Mouse (Mus musculus) heart, embryonic 12.5 days (tissue): ENCODE data around the gene Tmem18. TPM values are rescaled to one million over a fixed set of nuclear protein-coding genes. Genes with fewer than 3 reads are reported as not detected.
A peak's percentile ranks its signal among the peaks of the same experiment; 100 is the strongest.

Experiments
- ATAC-seq: fragments of 200-750 bp; cut with Nextera tagmentation; 2 replicates; pipeline ENCODE4 v1.8.0; 2017; ENCODE audit warnings: moderate TSS enrichment, moderate library complexity; ENCODE audit not compliant: insufficient number of reproducible peaks, low FRiP score
- H3K27ac ChIP-seq: fragments of 300-500 bp; sonication (generic); 2 replicates; pipeline ENCODE4 v1.5.1; 2016; ENCODE audit warnings: mild to moderate bottlenecking, moderate library complexity; ENCODE audit not compliant: poor library complexity, severe bottlenecking
- H3K27me3 ChIP-seq: fragments of 300-500 bp; sonication (generic); replicated peaks from 2 replicates; pipeline ENCODE4 v1.6.1; 2016; ENCODE audit warnings: mild to moderate bottlenecking, moderate library complexity
- H3K36me3 ChIP-seq: fragments of 300-500 bp; sonication (generic); 2 replicates; pipeline ENCODE4 v1.6.1; 2016; ENCODE audit warnings: mild to moderate bottlenecking, moderate library complexity
- H3K4me1 ChIP-seq: fragments of 300-500 bp; sonication (generic); replicated peaks from 2 replicates; pipeline ENCODE4 v1.6.1; 2016; ENCODE audit warnings: mild to moderate bottlenecking
- H3K4me2 ChIP-seq: fragments of 300-500 bp; sonication (generic); 2 replicates; pipeline ENCODE4 v1.6.1; 2016; ENCODE audit warnings: mild to moderate bottlenecking, moderate library complexity
- H3K4me3 ChIP-seq: fragments of 300-500 bp; sonication (generic); 2 replicates; pipeline ENCODE4 v1.5.1; 2016; ENCODE audit warnings: mild to moderate bottlenecking
- H3K9ac ChIP-seq: fragments of 300-500 bp; sonication (generic); 2 replicates; pipeline ENCODE4 v1.6.1; 2016; ENCODE audit warnings: mild to moderate bottlenecking, moderate library complexity
- H3K9me3 ChIP-seq: fragments of 300-500 bp; sonication (generic); replicated peaks from 2 replicates; pipeline ENCODE4 v1.6.1; 2016; ENCODE audit warnings: mild to moderate bottlenecking, moderate library complexity
- WGBS: fragments of 180-500 bp; shearing (Covaris S2); methylation state at CpG from one replicate; pipeline ENCODE4 v1.1.7; 2016; 5-methylcytosine and 5-hydroxymethylcytosine counted together
- polyA plus RNA-seq: library from polyadenylated mRNA; unstranded; fragments of >200 nt; fragmentation: Nextera tagmentation; extraction: Ambion mirVana; gene quantifications from 2 replicates; pipeline ENCODE4 v1.2.1, GENCODE M21; 2016

Tmem18 gene
- polyA plus RNA-seq = 14.8 and 15.4 TPM in 2 replicates

- H3K9ac ChIP-seq = peak within 1 kb of the TSS; percentile 83
- H3K27me3 ChIP-seq = 0 out of 2 replicates have a peak, but pooled peaks cover 2% of the 10 kb centered on the region
- under 1% methylated on average over 35 of the region's 35 CpGs for WGBS
- peak within 1 kb of the TSS; percentile 66 for H3K4me3 ChIP-seq
- H3K9me3 ChIP-seq = no peaks in the 10 kb centered on the region
- peaks cover 10% of the 10 kb centered on the region for H3K4me1 ChIP-seq
- peak within 1 kb of the TSS; percentile 65 for H3K27ac ChIP-seq
- ATAC-seq = peak; percentile 91
- H3K36me3 ChIP-seq = peaks cover 25% of the 10 kb centered on the region
- peak within 1 kb of the TSS; percentile 86 for H3K4me2 ChIP-seq
These were observed at the start of gene Tmem18 for GRCm38 (mm10) chr12:30584356-30584740. Gene Tmem18 (plus strand): TSS chr12:30584426.

- no peaks in the 10 kb centered on the region for H3K27me3 ChIP-seq
These were observed 26.9 kb upstream of the Tmem18 start for GRCm38 (mm10) chr12:30557349-30557748.

GRCm38 (mm10) chr12:30561411-30561810 lies 22.8 kb upstream of the Tmem18 start:
- Histone ChIP-seq H3K27me3 (no peaks in the 10 kb centered on the region), H3K27ac (no peak overlapping the region), H3K9me3 (no peaks in the 10 kb centered on the region), H3K36me3 (no peaks in the 10 kb centered on the region), H3K4me2 (peak overlapping the region; percentile 41), H3K9ac (no peak overlapping the region), H3K4me1 (no peaks in the 10 kb centered on the region), H3K4me3 (no peak overlapping the region)
- WGBS = 22% methylated on average over 11 of the region's 11 CpGs
- ATAC-seq = no peak

More at GRCm38 (mm10) chr12:30557349-30557748, 26.9 kb upstream of the Tmem18 start:
- no peak overlapping the region for H3K27ac ChIP-seq
- no peak overlapping the region for H3K4me3 ChIP-seq
- H3K4me1 ChIP-seq = no peaks in the 10 kb centered on the region
- no peaks in the 10 kb centered on the region for H3K36me3 ChIP-seq
- no peak for ATAC-seq
- H3K9me3 ChIP-seq = no peaks in the 10 kb centered on the region
- no peak overlapping the region for H3K4me2 ChIP-seq
- H3K9ac ChIP-seq = no peak overlapping the region

GRCm38 (mm10) chr12:30572075-30572474 lies 12.2 kb upstream of the Tmem18 start:
- H3K27ac ChIP-seq = no peak overlapping the region
- 62% methylated on average over 4 of the region's 4 CpGs for WGBS
- H3K36me3 ChIP-seq = no peaks in the 10 kb centered on the region
- no peak overlapping the region for H3K4me2 ChIP-seq
- H3K27me3 ChIP-seq = no peaks in the 10 kb centered on the region
- no peak overlapping the region for H3K9ac ChIP-seq
- ATAC-seq = no peak
- no peaks in the 10 kb centered on the region; the same call in 1 of the 2 replicates for H3K9me3 ChIP-seq
- H3K4me1 ChIP-seq = no peaks in the 10 kb centered on the region
- H3K4me3 ChIP-seq = no peak overlapping the region

- ATAC-seq = no peak
- H3K4me1 ChIP-seq = no peaks in the 10 kb centered on the region
- H3K36me3 ChIP-seq = no peaks in the 10 kb centered on the region
- no peak overlapping the region for H3K4me3 ChIP-seq
- no peak overlapping the region for H3K9ac ChIP-seq
- 72% methylated on average over 3 of the region's 3 CpGs for WGBS
- H3K9me3 ChIP-seq = no peaks in the 10 kb centered on the region
- H3K4me2 ChIP-seq = no peak overlapping the region
- H3K27me3 ChIP-seq = no peaks in the 10 kb centered on the region
- H3K27ac ChIP-seq = no peak overlapping the region
These were observed 8.3 kb upstream of the Tmem18 start for GRCm38 (mm10) chr12:30575952-30576351.

- 12% methylated on average over 5 of the region's 5 CpGs for WGBS
These were observed 6.2 kb upstream of the Tmem18 start for GRCm38 (mm10) chr12:30578019-30578418.

GRCm38 (mm10) chr12:30581277-30581676 lies 2.9 kb upstream of the Tmem18 start:
- Histone ChIP-seq H3K36me3 (no peaks in the 10 kb centered on the region), H3K9me3 (no peaks in the 10 kb centered on the region), H3K4me3 (no peak overlapping the region), H3K9ac (no peak overlapping the region), H3K4me1 (peaks cover 10% of the 10 kb centered on the region), H3K27ac (no peak overlapping the region), H3K4me2 (no peak overlapping the region), H3K27me3 (0 out of 2 replicates have a peak, but pooled peaks cover 2% of the 10 kb centered on the region)
- ATAC-seq = no peak
- 84% methylated on average over 10 of the region's 10 CpGs for WGBS

More at GRCm38 (mm10) chr12:30578019-30578418, 6.2 kb upstream of the Tmem18 start:
- Histone ChIP-seq H3K4me3 (no peak overlapping the region), H3K27me3 (0 out of 2 replicates have a peak, but pooled peaks cover 2% of the 10 kb centered on the region), H3K9me3 (no peaks in the 10 kb centered on the region), H3K9ac (no peak overlapping the region), H3K36me3 (no peaks in the 10 kb centered on the region), H3K4me1 (no peaks in the 10 kb centered on the region), H3K4me2 (no peak overlapping the region), H3K27ac (no peak overlapping the region)
- ATAC-seq = no peak

GRCm38 (mm10) chr12:30583586-30584355 lies 455 bp upstream of the Tmem18 start:
- H3K4me2 ChIP-seq = peak overlapping the region; percentile 72
- H3K27ac ChIP-seq = 0 out of 2 replicates have a peak overlapping the region, but pooled peaks have one; percentile 17
- peak; percentile 11; the same call in 1 of the 2 replicates for ATAC-seq
- 0 out of 2 replicates have a peak, but pooled peaks cover 2% of the 10 kb centered on the region for H3K27me3 ChIP-seq
- peak overlapping the region; percentile 66 for H3K4me3 ChIP-seq
- no peaks in the 10 kb centered on the region for H3K9me3 ChIP-seq
- peaks cover 10% of the 10 kb centered on the region for H3K4me1 ChIP-seq
- H3K36me3 ChIP-seq = peaks cover 19% of the 10 kb centered on the region
- peak overlapping the region; percentile 83 for H3K9ac ChIP-seq
- 15% methylated on average over 12 of the region's 12 CpGs for WGBS

- H3K27ac ChIP-seq = peak overlapping the region; percentile 65; the same call in 1 of the 2 replicates
- H3K27me3 ChIP-seq = 0 out of 2 replicates have a peak, but pooled peaks cover 2% of the 10 kb centered on the region
- H3K36me3 ChIP-seq = peaks cover 27% of the 10 kb centered on the region
- WGBS = 8% methylated on average over 6 of the region's 6 CpGs
- ATAC-seq = no peak
- peak overlapping the region; percentile 86 for H3K4me2 ChIP-seq
- peak overlapping the region; percentile 83 for H3K9ac ChIP-seq
- H3K4me3 ChIP-seq = peak overlapping the region; percentile 66
- peaks cover 10% of the 10 kb centered on the region for H3K4me1 ChIP-seq
- no peaks in the 10 kb centered on the region for H3K9me3 ChIP-seq
These were observed 637 bp downstream of the Tmem18 start for GRCm38 (mm10) chr12:30584863-30585262.

- no peak overlapping the region for H3K4me3 ChIP-seq
These were observed 7.6 kb downstream of the Tmem18 start for GRCm38 (mm10) chr12:30591832-30592231.

GRCm38 (mm10) chr12:30596818-30597407 lies 12.7 kb downstream of the Tmem18 start:
- WGBS = 35% methylated on average over 8 of the region's 8 CpGs
- ATAC-seq = no peak
- Histone ChIP-seq H3K4me2 (no peak overlapping the region), H3K4me1 (no peaks in the 10 kb centered on the region), H3K27ac (no peak overlapping the region), H3K9ac (no peak overlapping the region), H3K27me3 (peaks cover 6% of the 10 kb centered on the region; the same call in 1 of the 2 replicates), H3K9me3 (no peaks in the 10 kb centered on the region), H3K4me3 (no peak overlapping the region), H3K36me3 (no peaks in the 10 kb centered on the region; the same call in 1 of the 2 replicates)

More at GRCm38 (mm10) chr12:30591832-30592231, 7.6 kb downstream of the Tmem18 start:
- 81% methylated on average over 5 of the region's 5 CpGs for WGBS
- no peak overlapping the region for H3K4me2 ChIP-seq
- H3K27ac ChIP-seq = no peak overlapping the region
- no peaks in the 10 kb centered on the region for H3K4me1 ChIP-seq
- no peaks in the 10 kb centered on the region for H3K9me3 ChIP-seq
- H3K27me3 ChIP-seq = no peaks in the 10 kb centered on the region
- peaks cover 32% of the 10 kb centered on the region for H3K36me3 ChIP-seq
- H3K9ac ChIP-seq = no peak overlapping the region
- no peak for ATAC-seq
